Mouse (Mus musculus): ENCODE measurements around the gene Dnajc11.

GRCm38 (mm10) chr4:152021568-152022097 is 88.1 kb downstream of the Dnajc11 start:
- TF ChIP-seq CTCF (IDR thresholded peaks at IDR 0.05; ENCODE audit: extremely low read depth, insufficient read depth, low read length): no peak
- no peak for TF ChIP-seq POLR2A (IDR thresholded peaks at IDR 0.05; ENCODE audit: extremely low read depth, insufficient read depth, low read length)

Measured in cortical plate, adult 2 months (tissue).